Mouse (Mus musculus): ENCODE measurements at regions not wholly inside any gene's neighbourhood (a gene's known extent, or its start where the extent isn't known, plus 50 kb on each side); places are given as distances from the start of the nearest gene placed in this dataset.

GRCm38 (mm10) chr14:76902962-76903757 is 133.4 kb upstream of the Ccdc122 start:
- Histone ChIP-seq H3K36me3 (ENCODE audit: control insufficient read depth, insufficient read depth, low read length, poor library complexity, severe bottlenecking) (no peaks in the 10 kb centered on the region), H3K4me3 (ENCODE audit: insufficient read depth in 1 of 2, low read depth in 1 of 2, low read length in 2 of 2, poor library complexity in 1 of 2, severe bottlenecking in 1 of 2) (no peak overlapping the region), H3K9me3 (ENCODE audit: control insufficient read depth, insufficient read depth, low read depth, low read length) (no peaks in the 10 kb centered on the region), H3K27ac (ENCODE audit: insufficient read depth, low read depth, low read length, poor library complexity, severe bottlenecking) (no peak overlapping the region), H3K9ac (ENCODE audit: insufficient read depth, low read depth, low read length, poor library complexity, severe bottlenecking) (no peak overlapping the region), H3K4me1 (ENCODE audit: control insufficient read depth in 2 of 2, insufficient read depth in 2 of 2, low read length in 2 of 2, poor library complexity in 1 of 2) (no peaks in the 10 kb centered on the region)
- in situ Hi-C loops (cut with MboI; ENCODE audit: low sequenced_read_pairs in 2 of 2, unreplicated experiment in 2 of 2), result no loop called here
- TF ChIP-seq MAFK (IDR thresholded peaks at IDR 0.05; ENCODE audit: insufficient read depth, low read depth, low read length), result no peak
- TF ChIP-seq ZC3H11A (IDR thresholded peaks at IDR 0.05; ENCODE audit: borderline replicate concordance, low read depth, low read length), result no peak
- TF ChIP-seq ZNF384 (IDR thresholded peaks at IDR 0.05; ENCODE audit: low read depth, low read length), result no peak
- no peak for TF ChIP-seq CHD2 (IDR thresholded peaks at IDR 0.05; ENCODE audit: low read depth, low read length)
- no peak for TF ChIP-seq HCFC1 (IDR thresholded peaks at IDR 0.05; ENCODE audit: borderline replicate concordance, insufficient read depth, low read length)
- DNase-seq (ENCODE audit: low read depth, low spot score), result no peak

GRCm38 (mm10) chr14:76901490-76901889 is 135.1 kb upstream of the Ccdc122 start:
- Histone ChIP-seq H3K27ac (ENCODE audit: insufficient read depth, low read depth, low read length, poor library complexity, severe bottlenecking) (no peak overlapping the region), H3K9ac (ENCODE audit: insufficient read depth, low read depth, low read length, poor library complexity, severe bottlenecking) (no peak overlapping the region), H3K4me1 (ENCODE audit: control insufficient read depth in 2 of 2, insufficient read depth in 2 of 2, low read length in 2 of 2, poor library complexity in 1 of 2) (no peaks in the 10 kb centered on the region), H3K4me3 (ENCODE audit: insufficient read depth in 1 of 2, low read depth in 1 of 2, low read length in 2 of 2, poor library complexity in 1 of 2, severe bottlenecking in 1 of 2) (no peak overlapping the region), H3K9me3 (ENCODE audit: control insufficient read depth, insufficient read depth, low read depth, low read length) (no peaks in the 10 kb centered on the region), H3K36me3 (ENCODE audit: control insufficient read depth, insufficient read depth, low read length, poor library complexity, severe bottlenecking) (no peaks in the 10 kb centered on the region)
- no peak for DNase-seq (ENCODE audit: low read depth, low spot score)
- in situ Hi-C loops (cut with MboI; ENCODE audit: low sequenced_read_pairs in 2 of 2, unreplicated experiment in 2 of 2), result no loop called here
- TF ChIP-seq HCFC1 (IDR thresholded peaks at IDR 0.05; ENCODE audit: borderline replicate concordance, insufficient read depth, low read length), result no peak
- TF ChIP-seq ZNF384 (IDR thresholded peaks at IDR 0.05; ENCODE audit: low read depth, low read length), result no peak
- no peak for TF ChIP-seq ZC3H11A (IDR thresholded peaks at IDR 0.05; ENCODE audit: borderline replicate concordance, low read depth, low read length)
- no peak for TF ChIP-seq MAFK (IDR thresholded peaks at IDR 0.05; ENCODE audit: insufficient read depth, low read depth, low read length)
- no peak for TF ChIP-seq CHD2 (IDR thresholded peaks at IDR 0.05; ENCODE audit: low read depth, low read length)

- H3K36me3 ChIP-seq (ENCODE audit: control insufficient read depth, insufficient read depth, low read length, poor library complexity, severe bottlenecking), result no peaks in the 10 kb centered on the region
- H3K27ac ChIP-seq (ENCODE audit: insufficient read depth, low read depth, low read length, poor library complexity, severe bottlenecking), result no peak overlapping the region
- no peak overlapping the region for H3K9ac ChIP-seq (ENCODE audit: insufficient read depth, low read depth, low read length, poor library complexity, severe bottlenecking)
- H3K4me3 ChIP-seq (ENCODE audit: insufficient read depth in 1 of 2, low read depth in 1 of 2, low read length in 2 of 2, poor library complexity in 1 of 2, severe bottlenecking in 1 of 2), result no peak overlapping the region
- no peaks in the 10 kb centered on the region for H3K4me1 ChIP-seq (ENCODE audit: control insufficient read depth in 2 of 2, insufficient read depth in 2 of 2, low read length in 2 of 2, poor library complexity in 1 of 2)
- in situ Hi-C loops (cut with MboI; ENCODE audit: low sequenced_read_pairs in 2 of 2, unreplicated experiment in 2 of 2), result loop anchor here in 1 of 2 experiments (25.0 kb wide), 1 partner anchor 387 kb away; no protein-coding TSS in a partner anchor
- 0 out of 2 replicates have a peak, but pooled peaks have one; percentile 13 for TF ChIP-seq MAFK (IDR thresholded peaks at IDR 0.05; ENCODE audit: insufficient read depth, low read depth, low read length)
- TF ChIP-seq CHD2 (IDR thresholded peaks at IDR 0.05; ENCODE audit: low read depth, low read length), result no peak
- no peak for TF ChIP-seq ZC3H11A (IDR thresholded peaks at IDR 0.05; ENCODE audit: borderline replicate concordance, low read depth, low read length)
- no peaks in the 10 kb centered on the region for H3K9me3 ChIP-seq (ENCODE audit: control insufficient read depth, insufficient read depth, low read depth, low read length)
- DNase-seq (ENCODE audit: low read depth, low spot score), result no peak
Measured at GRCm38 (mm10) chr14:76899331-76899730, 137.2 kb upstream of the Ccdc122 start.

- no peak overlapping the region for H3K4me3 ChIP-seq (ENCODE audit: insufficient read depth in 1 of 2, low read depth in 1 of 2, low read length in 2 of 2, poor library complexity in 1 of 2, severe bottlenecking in 1 of 2)
- H3K36me3 ChIP-seq (ENCODE audit: control insufficient read depth, insufficient read depth, low read length, poor library complexity, severe bottlenecking), result no peaks in the 10 kb centered on the region
- no peak for TF ChIP-seq CHD2 (IDR thresholded peaks at IDR 0.05; ENCODE audit: low read depth, low read length)
- no peak for TF ChIP-seq ZNF384 (IDR thresholded peaks at IDR 0.05; ENCODE audit: low read depth, low read length)
- TF ChIP-seq HCFC1 (IDR thresholded peaks at IDR 0.05; ENCODE audit: borderline replicate concordance, insufficient read depth, low read length), result no peak
- TF ChIP-seq ZC3H11A (IDR thresholded peaks at IDR 0.05; ENCODE audit: borderline replicate concordance, low read depth, low read length), result no peak
- no peak for TF ChIP-seq MAFK (IDR thresholded peaks at IDR 0.05; ENCODE audit: insufficient read depth, low read depth, low read length)
- DNase-seq (ENCODE audit: low read depth, low spot score), result no peak
- no peak overlapping the region for H3K9ac ChIP-seq (ENCODE audit: insufficient read depth, low read depth, low read length, poor library complexity, severe bottlenecking)
- H3K9me3 ChIP-seq (ENCODE audit: control insufficient read depth, insufficient read depth, low read depth, low read length), result no peaks in the 10 kb centered on the region
- H3K4me1 ChIP-seq (ENCODE audit: control insufficient read depth in 2 of 2, insufficient read depth in 2 of 2, low read length in 2 of 2, poor library complexity in 1 of 2), result no peaks in the 10 kb centered on the region
- H3K27ac ChIP-seq (ENCODE audit: insufficient read depth, low read depth, low read length, poor library complexity, severe bottlenecking), result no peak overlapping the region
- in situ Hi-C loops (cut with MboI; ENCODE audit: low sequenced_read_pairs in 2 of 2, unreplicated experiment in 2 of 2), result loop anchor here in 1 of 2 experiments (25.0 kb wide), 1 partner anchor 375 kb away; no protein-coding TSS in a partner anchor
Measured at GRCm38 (mm10) chr14:76887708-76888107, 148.9 kb upstream of the Ccdc122 start.
